Mouse (Mus musculus): ENCODE data around the gene H2-T22. TPM values are rescaled to one million over a fixed set of nuclear protein-coding genes. Genes with fewer than 3 reads are reported as not detected.

H2-T22 gene
- polyA plus RNA-seq, 1 experiment = 8.0 TPM

DNA sequence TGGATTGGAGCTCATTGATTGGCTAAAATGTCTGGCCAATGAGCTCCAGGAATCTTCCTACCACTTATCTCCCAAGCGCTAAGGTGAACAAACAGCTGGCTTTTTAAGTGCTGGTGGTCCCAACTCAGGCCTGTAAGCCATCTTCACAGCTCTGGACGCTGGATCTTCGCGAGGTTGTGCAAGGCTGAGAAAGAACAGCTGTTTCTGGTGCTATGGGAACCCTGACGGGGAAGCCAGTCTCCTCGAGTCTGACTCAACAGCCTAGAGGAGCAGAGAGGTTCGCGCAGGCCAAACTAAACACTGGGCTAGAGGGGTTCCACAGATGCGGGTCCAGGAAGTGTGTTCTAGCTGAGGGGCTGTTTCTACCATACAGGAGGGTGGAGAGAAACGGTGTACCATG lies 50.8 kb downstream of the H2-T22 start:
- no peak for DNase-seq (ENCODE audit: low read depth)
- TF ChIP-seq POLR2A (IDR thresholded peaks at IDR 0.05; ENCODE audit: borderline replicate concordance, extremely low read depth, insufficient read depth, insufficient read length, poor library complexity, severe bottlenecking) = no peak
- no peak for TF ChIP-seq CTCF (IDR thresholded peaks at IDR 0.05; ENCODE audit: borderline replicate concordance, extremely low read depth, insufficient read depth, insufficient read length)

Other genes with a start within 250 kb of the H2-T22 start
- gene Ier3, start 221.1 kb downstream of the H2-T22 start, polyA plus RNA-seq (2012; rRNA removed) = 4.8 and 5.1 TPM in 2 replicates
- gene Flot1, start 219.5 kb downstream of the H2-T22 start, polyA plus RNA-seq (2012; rRNA removed) = 87.1 and 101 TPM in 2 replicates
- gene Tubb5, start 204.4 kb downstream of the H2-T22 start, polyA plus RNA-seq (2012; rRNA removed) = 3,347 and 3,555 TPM in 2 replicates
- 18.8 and 23.7 TPM in 2 replicates for gene Mdc1, start 201.2 kb downstream of the H2-T22 start, polyA plus RNA-seq (2012; rRNA removed)
- 26.9 and 38.3 TPM in 2 replicates for gene Nrm, start 181.4 kb downstream of the H2-T22 start, polyA plus RNA-seq (2012; rRNA removed)
- 46.9 and 48.9 TPM in 2 replicates for gene Ppp1r18, start 177.2 kb downstream of the H2-T22 start, polyA plus RNA-seq (2012; rRNA removed)
- 66.0 and 71.9 TPM in 2 replicates for gene Dhx16, start 162.9 kb downstream of the H2-T22 start, polyA plus RNA-seq (2012; rRNA removed)
- gene 2310061I04Rik, start 145.3 kb downstream of the H2-T22 start, polyA plus RNA-seq (2012; rRNA removed) = 83.5 and 92.4 TPM in 2 replicates
- gene Atat1, start 132.7 kb downstream of the H2-T22 start, polyA plus RNA-seq (2012; rRNA removed) = 638 and 656 TPM in 2 replicates
- 43.9 and 51.4 TPM in 2 replicates for gene Mrps18b, start 126.4 kb downstream of the H2-T22 start, polyA plus RNA-seq (2012; rRNA removed)
- gene Ppp1r10, start 126.3 kb downstream of the H2-T22 start, polyA plus RNA-seq (2012; rRNA removed) = 52.8 and 60.8 TPM in 2 replicates
- 78.3 and 89.3 TPM in 2 replicates for gene Abcf1, start 73.0 kb downstream of the H2-T22 start, polyA plus RNA-seq (2012; rRNA removed)
- 31.2 and 52.4 TPM in 2 replicates for gene Gnl1, start 62.9 kb downstream of the H2-T22 start, polyA plus RNA-seq (2012; rRNA removed)
- gene Prr3, start 62.5 kb downstream of the H2-T22 start, polyA plus RNA-seq (2012; rRNA removed) = 72.1 and 81.6 TPM in 2 replicates
- gene H2-T24, start 22.2 kb downstream of the H2-T22 start, polyA plus RNA-seq (2012; rRNA removed) = 0.08 and 0.19 TPM in 2 replicates
- 5.4 and 9.9 TPM in 2 replicates for gene H2-T23, start 9.9 kb downstream of the H2-T22 start, polyA plus RNA-seq (2012; rRNA removed)
- not detected in 2 replicates for gene Gm6034, start 214 bp upstream of the H2-T22 start, polyA plus RNA-seq (2012; rRNA removed)
- gene Gm11127, start 15.6 kb upstream of the H2-T22 start, polyA plus RNA-seq (2012; rRNA removed) = 0.06 TPM in 1 of 2 replicates, not detected in the other
- gene Gm19684, start 78.9 kb upstream of the H2-T22 start, polyA plus RNA-seq (2012; rRNA removed) = not detected in 2 replicates
- not detected in 2 replicates for gene Gm7030, start 86.7 kb upstream of the H2-T22 start, polyA plus RNA-seq (2012; rRNA removed)
- 0.16 TPM in 1 of 2 replicates, not detected in the other for gene Gm8909, start 125.8 kb upstream of the H2-T22 start, polyA plus RNA-seq (2012; rRNA removed)
- gene H2-T3, start 147.5 kb upstream of the H2-T22 start, polyA plus RNA-seq (2012; rRNA removed) = not detected in 2 replicates
- 76.1 and 111 TPM in 2 replicates for gene Rpp21, start 215.3 kb upstream of the H2-T22 start, polyA plus RNA-seq (2012; rRNA removed)
- gene Trim39, start 229.5 kb upstream of the H2-T22 start, polyA plus RNA-seq (2012; rRNA removed) = 45.9 and 47.9 TPM in 2 replicates
- gene H2-M10.2, start 243.7 kb upstream of the H2-T22 start, polyA plus RNA-seq (2012; rRNA removed) = not detected in 2 replicates